Mouse (Mus musculus): ENCODE results near the gene Iqck. TPM values are rescaled to one million over a fixed set of nuclear protein-coding genes. Genes with fewer than 3 reads are reported as not detected.
A peak's percentile ranks its signal among the peaks of the same experiment; 100 is the strongest.

Iqck gene
- polyA plus RNA-seq, 1 experiment, result 0.84 TPM

GRCm38 (mm10) chr7:118919261-118920006 is 63.9 kb downstream of the Iqck start:
- no peaks in the 10 kb centered on the region for H3K79me2 ChIP-seq (ENCODE audit: control insufficient read depth, insufficient read depth)
- TF ChIP-seq MYOG (IDR thresholded peaks at IDR 0.05; ENCODE audit: control insufficient read depth in 1 of 3, insufficient read depth in 1 of 3, insufficient read length in 2 of 3, low read depth in 2 of 3), result peak in 1 of 3 experiments; percentile 60
- TF ChIP-seq REST (IDR thresholded peaks at IDR 0.05; ENCODE audit: insufficient read depth, insufficient read length), result no peak
- peak in 2 of 3 experiments; percentile 83 to 88 for TF ChIP-seq MYOD1 (IDR thresholded peaks at IDR 0.05; ENCODE audit: control insufficient read depth in 1 of 3, insufficient read length in 2 of 3, low read depth in 2 of 3)
- peak; percentile 7 for TF ChIP-seq TCF12 (IDR thresholded peaks at IDR 0.05; ENCODE audit: insufficient read depth, poor library complexity, severe bottlenecking)
- no peaks in the 10 kb centered on the region for H3K36me3 ChIP-seq (ENCODE audit: control insufficient read depth, insufficient read depth)
- H3K4me2 ChIP-seq (ENCODE audit: low read depth), result peak overlapping the region; percentile 36
- H3K27me3 ChIP-seq (ENCODE audit: control insufficient read depth, insufficient read depth, insufficient read length), result no peaks in the 10 kb centered on the region
- H3ac ChIP-seq (ENCODE audit: control insufficient read depth, insufficient read length), result no peak overlapping the region
- H3K4me3 ChIP-seq, result no peak overlapping the region

GRCm38 (mm10) chr7:118922441-118923202 is 67.1 kb downstream of the Iqck start:
- no peaks in the 10 kb centered on the region for H3K36me3 ChIP-seq (ENCODE audit: control insufficient read depth, insufficient read depth)
- no peak overlapping the region for H3ac ChIP-seq (ENCODE audit: control insufficient read depth, insufficient read length)
- H3K4me3 ChIP-seq, result no peak overlapping the region
- H3K4me2 ChIP-seq (ENCODE audit: low read depth), result no peak overlapping the region
- no peaks in the 10 kb centered on the region for H3K79me2 ChIP-seq (ENCODE audit: control insufficient read depth, insufficient read depth)
- no peak for TF ChIP-seq CEBPB (IDR thresholded peaks at IDR 0.05; ENCODE audit: insufficient read depth, poor library complexity, severe bottlenecking)
- TF ChIP-seq POLR2AphosphoS2 (IDR thresholded peaks at IDR 0.05; ENCODE audit: insufficient read length, low read depth), result no peak
- no peak for TF ChIP-seq USF1 (IDR thresholded peaks at IDR 0.05; ENCODE audit: low read depth)
- no peak for TF ChIP-seq POLR2A (IDR thresholded peaks at IDR 0.05; ENCODE audit: insufficient read length, low read depth)
- no peak for TF ChIP-seq TCF3 (IDR thresholded peaks at IDR 0.05; ENCODE audit: insufficient read length, low read depth)
- TF ChIP-seq REST (IDR thresholded peaks at IDR 0.05; ENCODE audit: insufficient read depth, insufficient read length), result no peak
- TF ChIP-seq MYOD1 (IDR thresholded peaks at IDR 0.05; ENCODE audit: control insufficient read depth in 1 of 3, insufficient read length in 2 of 3, low read depth in 2 of 3), result no peak
- no peak for TF ChIP-seq E2F4 (IDR thresholded peaks at IDR 0.05; ENCODE audit: insufficient read depth)
- no peak for TF ChIP-seq SRF (IDR thresholded peaks at IDR 0.05; ENCODE audit: control insufficient read depth, insufficient read length, low read depth)
- no peak for TF ChIP-seq MYOG (IDR thresholded peaks at IDR 0.05; ENCODE audit: control insufficient read depth in 1 of 3, insufficient read depth in 1 of 3, insufficient read length in 2 of 3, low read depth in 2 of 3)
- TF ChIP-seq TCF12 (IDR thresholded peaks at IDR 0.05; ENCODE audit: insufficient read depth, poor library complexity, severe bottlenecking), result no peak
- no peak for TF ChIP-seq MAX (IDR thresholded peaks at IDR 0.05; ENCODE audit: low read depth)
- H3K27me3 ChIP-seq (ENCODE audit: control insufficient read depth, insufficient read depth, insufficient read length), result no peaks in the 10 kb centered on the region

- Histone ChIP-seq H3K4me3 (no peak overlapping the region), H3ac (ENCODE audit: control insufficient read depth, insufficient read length) (no peak overlapping the region), H3K4me2 (ENCODE audit: low read depth) (no peak overlapping the region), H3K79me2 (ENCODE audit: control insufficient read depth, insufficient read depth) (no peaks in the 10 kb centered on the region), H3K27me3 (ENCODE audit: control insufficient read depth, insufficient read depth, insufficient read length) (no peaks in the 10 kb centered on the region), H3K36me3 (ENCODE audit: control insufficient read depth, insufficient read depth) (no peaks in the 10 kb centered on the region)
- no peak for TF ChIP-seq MYOG (IDR thresholded peaks at IDR 0.05; ENCODE audit: control insufficient read depth in 1 of 3, insufficient read depth in 1 of 3, insufficient read length in 2 of 3, low read depth in 2 of 3)
- TF ChIP-seq POLR2AphosphoS2 (IDR thresholded peaks at IDR 0.05; ENCODE audit: insufficient read length, low read depth), result no peak
- TF ChIP-seq REST (IDR thresholded peaks at IDR 0.05; ENCODE audit: insufficient read depth, insufficient read length), result no peak
Measured at GRCm38 (mm10) chr7:118925547-118925946, 70.0 kb downstream of the Iqck start.

- no peaks in the 10 kb centered on the region for H3K36me3 ChIP-seq (ENCODE audit: control insufficient read depth, insufficient read depth)
- no peak overlapping the region for H3K4me3 ChIP-seq
- no peaks in the 10 kb centered on the region for H3K27me3 ChIP-seq (ENCODE audit: control insufficient read depth, insufficient read depth, insufficient read length)
- TF ChIP-seq REST (IDR thresholded peaks at IDR 0.05; ENCODE audit: insufficient read depth, insufficient read length), result no peak
- TF ChIP-seq TCF12 (IDR thresholded peaks at IDR 0.05; ENCODE audit: insufficient read depth, poor library complexity, severe bottlenecking), result no peak
- no peak for TF ChIP-seq POLR2AphosphoS2 (IDR thresholded peaks at IDR 0.05; ENCODE audit: insufficient read length, low read depth)
- no peak for TF ChIP-seq POLR2A (IDR thresholded peaks at IDR 0.05; ENCODE audit: insufficient read length, low read depth)
- no peak for TF ChIP-seq SRF (IDR thresholded peaks at IDR 0.05; ENCODE audit: control insufficient read depth, insufficient read length, low read depth)
- TF ChIP-seq MYOG (IDR thresholded peaks at IDR 0.05; ENCODE audit: control insufficient read depth in 1 of 3, insufficient read depth in 1 of 3, insufficient read length in 2 of 3, low read depth in 2 of 3), result no peak
- H3ac ChIP-seq (ENCODE audit: control insufficient read depth, insufficient read length), result no peak overlapping the region
- H3K79me2 ChIP-seq (ENCODE audit: control insufficient read depth, insufficient read depth), result no peaks in the 10 kb centered on the region
- no peak overlapping the region for H3K4me2 ChIP-seq (ENCODE audit: low read depth)
Measured at GRCm38 (mm10) chr7:118926516-118927260, 71.1 kb downstream of the Iqck start.

Measured in myocyte (in vitro differentiated cells).